Comparison of ENCODE assay signal across 8 mouse cellular contexts in genomic region chr14:55886571-55887382, GRCm38 (mm10). TPM values are rescaled to one million over a fixed set of nuclear protein-coding genes. Genes with fewer than 3 reads are reported as not detected.
DNase-seq lines count a peak whose midpoint lies in the region; ATAC-seq and TF ChIP-seq lines count a peak whose summit lies in the region.

No protein-coding gene starts in this region.

- no peak overlapping the region for H3K9ac ChIP-seq in heart, embryonic 11.5 days (ENCODE audit: low read depth, low read length)
- H3K9ac ChIP-seq in limb, embryonic 12.5 days (replicated peaks) = peak overlapping the region; percentile 37
- peak overlapping the region; percentile 92; the same call in 1 of the 2 replicates for H3K9ac ChIP-seq in stomach, embryonic 16.5 days (ENCODE audit: low read length)

- H3K36me3 ChIP-seq in heart, embryonic 11.5 days (ENCODE audit: control insufficient read depth, insufficient read depth, low read length) = peaks cover 27% of the 10 kb centered on the region
- H3K36me3 ChIP-seq in spleen, adult 2 months (ENCODE audit: control insufficient read depth, insufficient read depth, low read length) = peaks cover 33% of the 10 kb centered on the region
- H3K36me3 ChIP-seq in limb, embryonic 12.5 days = peaks cover 58% of the 10 kb centered on the region
- peaks cover 17% of the 10 kb centered on the region for H3K36me3 ChIP-seq in stomach, embryonic 16.5 days (ENCODE audit: control insufficient read depth, insufficient read depth, low read length)

- H3K27ac ChIP-seq in heart, embryonic 11.5 days (ENCODE audit: low read depth, low read length) = no peak overlapping the region
- peak overlapping the region; percentile 67 for H3K27ac ChIP-seq in spleen, adult 2 months (ENCODE audit: insufficient read depth, low read length)
- no peak overlapping the region for H3K27ac ChIP-seq in limb, embryonic 12.5 days
- peak overlapping the region; percentile 97; the same call in 1 of the 2 replicates for H3K27ac ChIP-seq in stomach, embryonic 16.5 days (ENCODE audit: low read length)

- H3K4me1 ChIP-seq in heart, embryonic 11.5 days (ENCODE audit: control insufficient read depth, insufficient read depth, low read length) = peaks cover 19% of the 10 kb centered on the region
- H3K4me1 ChIP-seq in spleen, adult 2 months (ENCODE audit: control insufficient read depth, insufficient read depth, insufficient read length) = peaks cover 14% of the 10 kb centered on the region
- H3K4me1 ChIP-seq in limb, embryonic 12.5 days (replicated peaks) = peaks cover 29% of the 10 kb centered on the region
- H3K4me1 ChIP-seq in stomach, embryonic 16.5 days (ENCODE audit: control insufficient read depth, insufficient read depth, low read length) = peaks cover 22% of the 10 kb centered on the region

- 78% methylated on average over 24 of the region's 24 CpGs for WGBS in heart, embryonic 11.5 days (ENCODE audit: insufficient replicate concordance)
- 84% methylated on average over 24 of the region's 24 CpGs for WGBS in spleen, adult 2 months
- 86% methylated on average over 24 of the region's 24 CpGs for WGBS in limb, embryonic 12.5 days
- WGBS in stomach, embryonic 16.5 days = 76% methylated on average over 24 of the region's 24 CpGs

- no peaks in the 10 kb centered on the region for H3K27me3 ChIP-seq in heart, embryonic 11.5 days (ENCODE audit: control insufficient read depth, insufficient read depth, low read length)
- no peaks in the 10 kb centered on the region for H3K27me3 ChIP-seq in spleen, adult 2 months (ENCODE audit: control insufficient read depth, insufficient read depth, low read length)
- H3K27me3 ChIP-seq in limb, embryonic 12.5 days = no peaks in the 10 kb centered on the region
- H3K27me3 ChIP-seq in stomach, embryonic 16.5 days (ENCODE audit: control insufficient read depth, insufficient read depth, low read length) = no peaks in the 10 kb centered on the region

- no peak for DNase-seq in heart, adult 9 months (ENCODE audit: low spot score in 2 of 2)
- DNase-seq in spleen, adult 2 months (ENCODE audit: low read depth in 1 of 2, low spot score in 2 of 2) = no peak
- no peak for DNase-seq in spleen, postnatal 14 days (ENCODE audit: low spot score in 2 of 2)
- no peak for DNase-seq in thymus, postnatal 4 days
- DNase-seq in right cerebral cortex, adult 18-20 months = no peak

- no peak for ATAC-seq in heart, embryonic 11.5 days (replicated peaks; ENCODE audit: insufficient number of reproducible peaks, low FRiP score, low TSS enrichment)
- ATAC-seq in limb, embryonic 12.5 days (ENCODE audit: insufficient number of reproducible peaks, insufficient read depth, low FRiP score, low TSS enrichment, low read depth) = no peak
- no peak for ATAC-seq in stomach, embryonic 16.5 days (ENCODE audit: insufficient read depth, low FRiP score)

- no peak for TF ChIP-seq POLR2A in spleen, adult 2 months (IDR thresholded peaks at IDR 0.05; ENCODE audit: low read depth, low read length)

- H3K4me3 ChIP-seq in heart, embryonic 11.5 days (ENCODE audit: low read depth, low read length) = no peak overlapping the region
- peak overlapping the region; percentile 3; the same call in 1 of the 2 replicates for H3K4me3 ChIP-seq in spleen, adult 2 months (ENCODE audit: extremely low read depth, insufficient read depth, insufficient read length)
- peak overlapping the region; percentile 82 for H3K4me3 ChIP-seq in limb, embryonic 12.5 days (replicated peaks)
- H3K4me3 ChIP-seq in stomach, embryonic 16.5 days (replicated peaks; ENCODE audit: low read length) = peak overlapping the region; percentile 75

- H3K9me3 ChIP-seq in heart, embryonic 11.5 days (replicated peaks; ENCODE audit: control insufficient read depth, low read length) = no peaks in the 10 kb centered on the region
- no peaks in the 10 kb centered on the region for H3K9me3 ChIP-seq in limb, embryonic 12.5 days
- no peaks in the 10 kb centered on the region for H3K9me3 ChIP-seq in stomach, embryonic 16.5 days (replicated peaks; ENCODE audit: control insufficient read depth, low read length)

- H3K4me2 ChIP-seq in heart, embryonic 11.5 days = peak overlapping the region; percentile 75; the same call in 1 of the 2 replicates
- peak overlapping the region; percentile 88 for H3K4me2 ChIP-seq in limb, embryonic 12.5 days
- H3K4me2 ChIP-seq in stomach, embryonic 16.5 days (ENCODE audit: low read depth, low read length) = peak overlapping the region; percentile 84

- TF ChIP-seq CTCF in spleen, adult 2 months (IDR thresholded peaks at IDR 0.05; ENCODE audit: extremely low read depth, insufficient read depth, insufficient read length, insufficient replicate concordance) = no peak

RNA-seq across cellular contexts. Expression of gene Khnyn, which starts 2.0 kb away (rescaled TPM):
- 6.0 and 8.9 TPM in 2 replicates for polyA plus RNA-seq in heart, embryonic 11.5 days (2014; fragmentation: Nextera tagmentation; extraction: Ambion mirVana)
- polyA plus RNA-seq in spleen, adult 2 months (2012; rRNA removed) = 30.3 and 31.6 TPM in 2 replicates
- polyA plus RNA-seq in limb, embryonic 12.5 days (2016; fragmentation: Nextera tagmentation; extraction: Ambion mirVana) = 36.9 and 38.8 TPM in 2 replicates
- 18.5 and 21.7 TPM in 2 replicates for polyA plus RNA-seq in stomach, embryonic 16.5 days (2015; fragmentation: Nextera tagmentation; extraction: Ambion mirVana)

RNA-seq across cellular contexts. Expression of gene Cbln3, which starts 2.6 kb away (rescaled TPM):
- polyA plus RNA-seq in heart, embryonic 11.5 days (2014; fragmentation: Nextera tagmentation; extraction: Ambion mirVana) = 0.30 and 0.42 TPM in 2 replicates
- 0.07 and 0.13 TPM in 2 replicates for polyA plus RNA-seq in spleen, adult 2 months (2012; rRNA removed)
- polyA plus RNA-seq in limb, embryonic 12.5 days (2016; fragmentation: Nextera tagmentation; extraction: Ambion mirVana) = 0.20 and 0.21 TPM in 2 replicates
- polyA plus RNA-seq in stomach, embryonic 16.5 days (2015; fragmentation: Nextera tagmentation; extraction: Ambion mirVana) = 0.45 and 0.66 TPM in 2 replicates

RNA-seq across cellular contexts. Expression of gene Sdr39u1, which starts 13.3 kb away (rescaled TPM):
- polyA plus RNA-seq in heart, embryonic 11.5 days (2014; fragmentation: Nextera tagmentation; extraction: Ambion mirVana) = 36.9 and 42.2 TPM in 2 replicates
- 22.3 and 25.1 TPM in 2 replicates for polyA plus RNA-seq in spleen, adult 2 months (2012; rRNA removed)
- polyA plus RNA-seq in limb, embryonic 12.5 days (2016; fragmentation: Nextera tagmentation; extraction: Ambion mirVana) = 81.7 and 86.3 TPM in 2 replicates
- polyA plus RNA-seq in stomach, embryonic 16.5 days (2015; fragmentation: Nextera tagmentation; extraction: Ambion mirVana) = 65.5 and 66.5 TPM in 2 replicates

RNA-seq across cellular contexts. Expression of gene Nynrin, which starts 33.0 kb away (rescaled TPM):
- 12.5 and 20.3 TPM in 2 replicates for polyA plus RNA-seq in heart, embryonic 11.5 days (2014; fragmentation: Nextera tagmentation; extraction: Ambion mirVana)
- polyA plus RNA-seq in spleen, adult 2 months (2012; rRNA removed) = 2.5 and 3.0 TPM in 2 replicates
- 38.9 and 46.0 TPM in 2 replicates for polyA plus RNA-seq in limb, embryonic 12.5 days (2016; fragmentation: Nextera tagmentation; extraction: Ambion mirVana)
- polyA plus RNA-seq in stomach, embryonic 16.5 days (2015; fragmentation: Nextera tagmentation; extraction: Ambion mirVana) = 18.0 and 19.3 TPM in 2 replicates

RNA-seq across cellular contexts. Expression of gene Cma1, which starts 57.7 kb away (rescaled TPM):
- not detected in 2 replicates for polyA plus RNA-seq in heart, embryonic 11.5 days (2014; fragmentation: Nextera tagmentation; extraction: Ambion mirVana)
- polyA plus RNA-seq in spleen, adult 2 months (2012; rRNA removed) = 1.0 and 1.4 TPM in 2 replicates
- polyA plus RNA-seq in limb, embryonic 12.5 days (2016; fragmentation: Nextera tagmentation; extraction: Ambion mirVana) = 0.20 and 0.45 TPM in 2 replicates
- polyA plus RNA-seq in stomach, embryonic 16.5 days (2015; fragmentation: Nextera tagmentation; extraction: Ambion mirVana) = 18.9 and 33.3 TPM in 2 replicates

Comparison
In these comparisons a context has a peak if more than half of its experiments do, and no peak if none do; other contexts are left out.
1. H3K27ac ChIP-seq: peak in spleen, adult 2 months (single experiment) and stomach, embryonic 16.5 days (single experiment); none in heart, embryonic 11.5 days (single experiment) and limb, embryonic 12.5 days (single experiment).
2. Peak in every context shown above with its lines, with median percentiles within 50 percentile points of each other: H3K4me2 ChIP-seq.